Comparison of ENCODE assay signal across 17 mouse cellular contexts in the genomic region with DNA sequence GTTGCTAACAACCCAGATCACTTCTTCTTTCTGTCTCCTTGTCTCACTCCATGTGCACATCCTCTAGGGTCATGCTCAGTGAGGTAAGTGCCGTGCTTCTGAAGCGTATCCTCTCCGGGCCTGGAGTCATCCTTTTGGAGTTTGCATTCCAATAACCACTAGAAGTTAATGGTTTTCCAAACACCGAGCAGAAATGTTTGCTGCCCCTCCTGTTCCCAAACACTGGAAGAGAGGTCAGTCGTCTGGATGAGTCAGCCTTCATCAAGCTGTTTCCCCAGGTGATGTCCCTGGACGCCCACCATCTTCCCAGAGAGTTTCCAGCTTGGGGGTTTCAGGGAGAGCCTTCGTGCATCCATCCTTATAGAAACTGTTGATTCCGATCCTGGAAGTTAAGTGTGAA.
"Had no signal": no experiment of that assay in that cellular context is flagged by ENCODE, and none has a peak within 500 bp of the region (broad histone marks: within the 10 kb centered on the region; RNA-seq: fewer than 3 reads in every experiment).

No protein-coding gene starts in this region.

- DNase-seq: lung, adult 18-20 months; lung, embryonic 14.5 days; lung, postnatal 10 days; lung, postnatal 36 days; right cerebral cortex, postnatal 14 days; thymus, adult 2 months; thymus, postnatal 25 days; thymus, postnatal 4 days had no signal

- H3K9ac ChIP-seq: liver, embryonic 15.5 days; lung, embryonic 14.5 days; midbrain, embryonic 13.5 days; midbrain, embryonic 15.5 days; neural tube, embryonic 12.5 days; stomach, embryonic 15.5 days had no signal

- H3K4me2 ChIP-seq: liver, embryonic 15.5 days; lung, embryonic 14.5 days; midbrain, embryonic 11.5 days; midbrain, embryonic 13.5 days; midbrain, embryonic 15.5 days; neural tube, embryonic 12.5 days; stomach, embryonic 15.5 days had no signal

- ATAC-seq: midbrain, embryonic 13.5 days; midbrain, embryonic 15.5 days had no signal

- H3K4me1 ChIP-seq: neural tube, embryonic 12.5 days had no signal

- H3K9me3 ChIP-seq: liver, embryonic 15.5 days; megakaryocyte, embryonic 14.5 days; midbrain, embryonic 13.5 days; midbrain, embryonic 15.5 days; neural tube, embryonic 12.5 days; stomach, embryonic 15.5 days had no signal

- H3K4me3 ChIP-seq: liver, embryonic 15.5 days; megakaryocyte, embryonic 14.5 days; midbrain, embryonic 13.5 days; midbrain, embryonic 15.5 days; neural tube, embryonic 12.5 days; stomach, embryonic 15.5 days had no signal

- H3K27me3 ChIP-seq: midbrain, embryonic 13.5 days; midbrain, embryonic 15.5 days; neural tube, embryonic 12.5 days; stomach, embryonic 15.5 days had no signal

- H3K36me3 ChIP-seq: liver, embryonic 15.5 days; midbrain, embryonic 13.5 days; midbrain, embryonic 15.5 days; neural tube, embryonic 12.5 days; stomach, embryonic 15.5 days had no signal

- H3K27ac ChIP-seq: liver, embryonic 15.5 days; macrophage; midbrain, embryonic 13.5 days; midbrain, embryonic 15.5 days; neural tube, embryonic 12.5 days; stomach, embryonic 15.5 days; stomach, postnatal 0 days had no signal
